Comparison of ENCODE assay signal across 7 mouse cellular contexts in the genomic region with DNA sequence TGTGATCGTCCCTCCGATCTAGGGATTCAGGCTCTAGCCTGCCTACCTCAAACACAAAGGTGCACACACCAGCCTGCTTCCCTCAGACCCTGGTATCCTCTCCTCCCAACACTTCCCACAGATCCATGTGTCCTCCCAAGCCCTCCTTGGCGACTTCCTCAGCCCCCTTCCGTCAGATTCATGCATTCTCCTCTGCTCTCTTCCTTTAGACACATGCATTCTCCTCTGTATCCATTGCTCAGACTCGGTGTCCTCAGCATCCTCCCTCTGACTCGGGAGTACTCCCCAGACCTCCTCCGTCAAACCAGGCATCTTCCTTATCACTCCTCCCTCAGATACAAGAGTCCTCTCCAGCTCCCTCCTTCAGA. TPM values are rescaled to one million over a fixed set of nuclear protein-coding genes. Genes with fewer than 3 reads are reported as not detected.
DNase-seq lines count a peak whose midpoint lies in the region; ATAC-seq and TF ChIP-seq lines count a peak whose summit lies in the region.

No protein-coding gene starts in this region.

- no peaks in the 10 kb centered on the region for H3K27me3 ChIP-seq in neural tube, embryonic 11.5 days (ENCODE audit: control insufficient read depth, insufficient read depth, low read length)
- H3K27me3 ChIP-seq in forebrain, embryonic 12.5 days: 0 out of 2 replicates have a peak, but pooled peaks cover 4% of the 10 kb centered on the region
- no peaks in the 10 kb centered on the region for H3K27me3 ChIP-seq in limb, embryonic 14.5 days (ENCODE audit: control insufficient read depth, insufficient read depth, low read length)
- H3K27me3 ChIP-seq in stomach, embryonic 15.5 days (replicated peaks): no peaks in the 10 kb centered on the region

- TF ChIP-seq POLR2A in limb, embryonic 14.5 days (IDR thresholded peaks at IDR 0.05; ENCODE audit: borderline replicate concordance, extremely low read depth, insufficient read depth, insufficient read length): no peak

- WGBS in neural tube, embryonic 11.5 days: under 1% methylated on average over 7 of the region's 7 CpGs
- WGBS in forebrain, embryonic 12.5 days: 3% methylated on average over 7 of the region's 7 CpGs
- 1% methylated on average over 7 of the region's 7 CpGs for WGBS in limb, embryonic 14.5 days
- WGBS in stomach, embryonic 15.5 days: 2% methylated on average over 7 of the region's 7 CpGs

- H3K9ac ChIP-seq in neural tube, embryonic 11.5 days (ENCODE audit: low read length): peak overlapping the region; percentile 68
- H3K9ac ChIP-seq in forebrain, embryonic 12.5 days: peak overlapping the region; percentile 88
- peak overlapping the region; percentile 80 for H3K9ac ChIP-seq in limb, embryonic 14.5 days (ENCODE audit: low read depth, low read length, severe bottlenecking)
- peak overlapping the region; percentile 85 for H3K9ac ChIP-seq in stomach, embryonic 15.5 days

- peak overlapping the region; percentile 92 for H3K4me2 ChIP-seq in neural tube, embryonic 11.5 days (ENCODE audit: low read depth)
- H3K4me2 ChIP-seq in forebrain, embryonic 12.5 days: peak overlapping the region; percentile 96
- peak overlapping the region; percentile 98 for H3K4me2 ChIP-seq in limb, embryonic 14.5 days (replicated peaks; ENCODE audit: low read depth, low read length, severe bottlenecking)
- H3K4me2 ChIP-seq in stomach, embryonic 15.5 days: peak overlapping the region; percentile 85

- peaks cover 18% of the 10 kb centered on the region; the same call in 1 of the 2 replicates for H3K4me1 ChIP-seq in neural tube, embryonic 11.5 days (ENCODE audit: control insufficient read depth, insufficient read depth, low read length)
- H3K4me1 ChIP-seq in forebrain, embryonic 12.5 days: peaks cover 45% of the 10 kb centered on the region
- peaks cover 37% of the 10 kb centered on the region for H3K4me1 ChIP-seq in limb, embryonic 14.5 days (ENCODE audit: control insufficient read depth, insufficient read depth, low read length)
- H3K4me1 ChIP-seq in stomach, embryonic 15.5 days: peaks cover 39% of the 10 kb centered on the region

- ATAC-seq in neural tube, embryonic 11.5 days (ENCODE audit: insufficient read depth, low FRiP score, low TSS enrichment): peak; percentile 24; the same call in 1 of the 2 replicates
- no peak for ATAC-seq in forebrain, embryonic 12.5 days (ENCODE audit: low FRiP score)
- ATAC-seq in limb, embryonic 14.5 days (ENCODE audit: low FRiP score, low read depth): no peak
- ATAC-seq in stomach, embryonic 15.5 days (ENCODE audit: insufficient read depth, low FRiP score, low read depth): no peak

- peaks cover 10% of the 10 kb centered on the region for H3K36me3 ChIP-seq in neural tube, embryonic 11.5 days (ENCODE audit: control insufficient read depth, insufficient read depth, low read length)
- H3K36me3 ChIP-seq in forebrain, embryonic 12.5 days (replicated peaks): peaks cover 35% of the 10 kb centered on the region
- peaks cover 33% of the 10 kb centered on the region for H3K36me3 ChIP-seq in limb, embryonic 14.5 days (ENCODE audit: control insufficient read depth, insufficient read depth, low read length)
- peaks cover 20% of the 10 kb centered on the region for H3K36me3 ChIP-seq in stomach, embryonic 15.5 days

- intact Hi-C loops in left cerebral cortex, postnatal 36 days (cut with DNase I): no loop called here

- DNase-seq in neural tube, embryonic 11.5 days (ENCODE audit: low spot score): no peak
- no peak for DNase-seq in neural tube, embryonic 10.5 days (ENCODE audit: extremely low spot score, low spot score)
- no peak for DNase-seq in limb, embryonic 14.5 days (ENCODE audit: low spot score)
- no peak for DNase-seq in left cerebral cortex, adult 8-10 months (ENCODE audit: low spot score in 2 of 2)
- DNase-seq in left cerebral cortex, postnatal 36 days (ENCODE audit: low spot score in 2 of 2): no peak

- no peaks in the 10 kb centered on the region for H3K9me3 ChIP-seq in neural tube, embryonic 11.5 days (ENCODE audit: control insufficient read depth, low read length)
- no peaks in the 10 kb centered on the region for H3K9me3 ChIP-seq in forebrain, embryonic 12.5 days
- H3K9me3 ChIP-seq in limb, embryonic 14.5 days (ENCODE audit: control insufficient read depth, low read length): no peaks in the 10 kb centered on the region
- no peaks in the 10 kb centered on the region for H3K9me3 ChIP-seq in stomach, embryonic 15.5 days

- H3K4me3 ChIP-seq in neural tube, embryonic 11.5 days (ENCODE audit: low read depth, low read length): peak overlapping the region; percentile 75
- H3K4me3 ChIP-seq in forebrain, embryonic 12.5 days (replicated peaks): peak overlapping the region; percentile 76
- peak overlapping the region; percentile 77 for H3K4me3 ChIP-seq in limb, embryonic 14.5 days (replicated peaks; ENCODE audit: low read length)
- H3K4me3 ChIP-seq in stomach, embryonic 15.5 days (replicated peaks): peak overlapping the region; percentile 89

- no peak overlapping the region for H3K27ac ChIP-seq in neural tube, embryonic 11.5 days (ENCODE audit: low read depth, low read length)
- H3K27ac ChIP-seq in forebrain, embryonic 12.5 days: peak overlapping the region; percentile 93
- peak overlapping the region; percentile 74 for H3K27ac ChIP-seq in limb, embryonic 14.5 days (replicated peaks; ENCODE audit: low read depth, low read length)
- peak overlapping the region; percentile 89 for H3K27ac ChIP-seq in stomach, embryonic 15.5 days

RNA-seq across cellular contexts. Expression of gene Gys1, which starts 0.8 kb away (rescaled TPM):
- polyA plus RNA-seq in neural tube, embryonic 11.5 days (2014; fragmentation: Nextera tagmentation; extraction: Ambion mirVana): 32.8 and 37.2 TPM in 2 replicates
- polyA plus RNA-seq in forebrain, embryonic 12.5 days (2016; fragmentation: Nextera tagmentation; extraction: Ambion mirVana): 28.7 and 30.7 TPM in 2 replicates
- 44.1 and 59.1 TPM in 2 replicates for polyA plus RNA-seq in limb, embryonic 14.5 days (2012; rRNA removed)
- 35.8 and 37.3 TPM in 2 replicates for polyA plus RNA-seq in limb, embryonic 14.5 days (2014; fragmentation: Nextera tagmentation; extraction: Ambion mirVana)
- polyA plus RNA-seq in stomach, embryonic 15.5 days (2015; fragmentation: Nextera tagmentation; extraction: Ambion mirVana): 34.3 and 37.7 TPM in 2 replicates
- 10 to 100 TPM; 14.7 to 16.4 (median 15.1) TPM for total RNA-seq in left cerebral cortex, adult 8-10 months (2022)
- total RNA-seq in left cerebral cortex, postnatal 36 days (2021): 10 to 100 TPM; 14.1 to 16.9 TPM

RNA-seq across cellular contexts. Expression of gene Ruvbl2, which starts 4.1 kb away (rescaled TPM):
- 165 and 172 TPM in 2 replicates for polyA plus RNA-seq in neural tube, embryonic 11.5 days (2014; fragmentation: Nextera tagmentation; extraction: Ambion mirVana)
- polyA plus RNA-seq in forebrain, embryonic 12.5 days (2016; fragmentation: Nextera tagmentation; extraction: Ambion mirVana): 167 and 175 TPM in 2 replicates
- 120 TPM in 2 replicates for polyA plus RNA-seq in limb, embryonic 14.5 days (2012; rRNA removed)
- polyA plus RNA-seq in limb, embryonic 14.5 days (2014; fragmentation: Nextera tagmentation; extraction: Ambion mirVana): 119 and 126 TPM in 2 replicates
- 127 and 139 TPM in 2 replicates for polyA plus RNA-seq in stomach, embryonic 15.5 days (2015; fragmentation: Nextera tagmentation; extraction: Ambion mirVana)
- total RNA-seq in left cerebral cortex, adult 8-10 months (2022): 10 to 100 TPM; 30.0 to 37.5 (median 32.0) TPM
- total RNA-seq in left cerebral cortex, postnatal 36 days (2021): 10 to 100 TPM; 39.7 to 41.5 TPM

RNA-seq across cellular contexts. Expression of gene Lhb, which starts 13.2 kb away (rescaled TPM):
- polyA plus RNA-seq in neural tube, embryonic 11.5 days (2014; fragmentation: Nextera tagmentation; extraction: Ambion mirVana): not detected in 2 replicates
- polyA plus RNA-seq in forebrain, embryonic 12.5 days (2016; fragmentation: Nextera tagmentation; extraction: Ambion mirVana): 0.50 TPM in 1 of 2 replicates, not detected in the other
- polyA plus RNA-seq in limb, embryonic 14.5 days (2012; rRNA removed): 0.50 and 1.4 TPM in 2 replicates
- polyA plus RNA-seq in limb, embryonic 14.5 days (2014; fragmentation: Nextera tagmentation; extraction: Ambion mirVana): not detected in 2 replicates
- 0.62 TPM in 1 of 2 replicates, not detected in the other for polyA plus RNA-seq in stomach, embryonic 15.5 days (2015; fragmentation: Nextera tagmentation; extraction: Ambion mirVana)
- not detected for total RNA-seq in left cerebral cortex, adult 8-10 months (2022)
- not detected for total RNA-seq in left cerebral cortex, postnatal 36 days (2021)

RNA-seq across cellular contexts. Expression of gene Ntf5, which starts 20.3 kb away (rescaled TPM):
- 1.2 and 1.6 TPM in 2 replicates for polyA plus RNA-seq in neural tube, embryonic 11.5 days (2014; fragmentation: Nextera tagmentation; extraction: Ambion mirVana)
- polyA plus RNA-seq in forebrain, embryonic 12.5 days (2016; fragmentation: Nextera tagmentation; extraction: Ambion mirVana): 0.32 and 0.65 TPM in 2 replicates
- polyA plus RNA-seq in limb, embryonic 14.5 days (2012; rRNA removed): 4.2 and 4.5 TPM in 2 replicates
- polyA plus RNA-seq in limb, embryonic 14.5 days (2014; fragmentation: Nextera tagmentation; extraction: Ambion mirVana): 4.4 and 6.0 TPM in 2 replicates
- polyA plus RNA-seq in stomach, embryonic 15.5 days (2015; fragmentation: Nextera tagmentation; extraction: Ambion mirVana): 2.6 and 2.7 TPM in 2 replicates
- total RNA-seq in left cerebral cortex, adult 8-10 months (2022): under 1 TPM in 2 of 4 experiments, not detected in 2; 0.36 to 0.39 TPM
- not detected for total RNA-seq in left cerebral cortex, postnatal 36 days (2021)

RNA-seq across cellular contexts. Expression of gene Ftl1, which starts 25.9 kb away (rescaled TPM):
- polyA plus RNA-seq in neural tube, embryonic 11.5 days (2014; fragmentation: Nextera tagmentation; extraction: Ambion mirVana): 5,316 and 5,449 TPM in 2 replicates
- 5,523 and 5,537 TPM in 2 replicates for polyA plus RNA-seq in forebrain, embryonic 12.5 days (2016; fragmentation: Nextera tagmentation; extraction: Ambion mirVana)
- polyA plus RNA-seq in limb, embryonic 14.5 days (2012; rRNA removed): 1,503 and 2,450 TPM in 2 replicates
- 4,726 and 4,986 TPM in 2 replicates for polyA plus RNA-seq in limb, embryonic 14.5 days (2014; fragmentation: Nextera tagmentation; extraction: Ambion mirVana)
- 4,747 and 4,817 TPM in 2 replicates for polyA plus RNA-seq in stomach, embryonic 15.5 days (2015; fragmentation: Nextera tagmentation; extraction: Ambion mirVana)
- total RNA-seq in left cerebral cortex, adult 8-10 months (2022): 100 to 1,000 TPM; 206 to 283 (median 229) TPM
- 100 to 1,000 TPM; 198 to 232 TPM for total RNA-seq in left cerebral cortex, postnatal 36 days (2021)
